Mouse (Mus musculus) right cerebral cortex, postnatal 14 days (tissue): ENCODE results near the gene Mto1.
"Not testable (repeated sequence)": the region's sequence is repeated elsewhere in the genome, so short reads cannot be mapped to it uniquely, and the experiment has no call there.

Experiments
- DNase-seq: peaks from one replicate; pipeline ENCODE4 v3.0.0; 2022

Gene Mto1

DNA sequence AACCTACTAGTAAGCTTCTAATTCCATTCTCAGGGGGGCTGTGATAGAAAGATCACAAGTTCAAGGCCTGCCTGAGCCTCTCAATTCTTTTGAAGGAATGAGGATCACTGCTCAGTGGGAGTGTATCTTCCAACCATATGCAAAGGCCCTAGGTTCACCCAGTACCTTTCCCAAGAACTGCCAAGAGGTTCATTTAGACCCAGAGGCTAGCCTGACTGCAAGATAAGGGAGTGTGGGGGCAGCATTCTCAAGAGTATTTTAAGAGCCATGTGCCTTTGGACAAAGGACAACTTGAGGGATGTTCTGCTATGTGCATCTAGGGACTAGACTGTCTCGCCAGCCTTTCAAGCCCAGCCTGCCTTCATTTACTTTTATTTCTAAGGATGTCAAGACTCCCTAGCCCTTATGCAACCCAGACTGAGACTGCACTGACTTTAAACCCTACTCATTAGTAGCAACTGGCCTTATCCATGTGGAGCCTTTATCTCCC lies 28.6 kb downstream of the Mto1 start:
- DNase-seq, result no peak

DNA sequence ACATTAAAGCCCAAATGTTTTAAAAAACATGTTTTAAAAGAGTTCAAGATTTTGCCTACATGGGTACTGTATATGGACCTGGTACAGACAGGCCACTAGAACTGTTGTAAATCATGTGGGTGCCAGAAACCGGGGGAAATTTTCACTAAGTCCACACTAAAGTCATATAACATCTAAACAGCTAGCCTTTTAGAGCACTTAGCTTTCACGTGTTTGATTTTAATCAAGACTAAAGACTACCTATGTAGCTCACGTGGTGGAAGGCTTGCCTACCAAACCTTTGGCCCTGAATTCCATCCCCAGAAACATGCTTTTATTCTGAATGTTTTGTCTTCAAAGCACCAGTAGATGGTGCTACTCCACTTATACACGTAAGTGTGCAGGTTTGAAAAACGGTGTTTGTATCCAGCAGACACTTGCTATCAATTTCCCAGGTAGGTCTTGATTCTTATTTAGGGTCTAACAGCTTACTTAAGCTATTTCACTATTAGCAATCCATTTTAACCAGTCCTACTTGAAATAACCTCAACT lies 29.1 kb downstream of the Mto1 start:
- no peak for DNase-seq

- DNase-seq, result not testable (repeated sequence)
Observed at GRCm38 (mm10) chr9:78478009-78478605, 30.1 kb downstream of the Mto1 start.

DNA sequence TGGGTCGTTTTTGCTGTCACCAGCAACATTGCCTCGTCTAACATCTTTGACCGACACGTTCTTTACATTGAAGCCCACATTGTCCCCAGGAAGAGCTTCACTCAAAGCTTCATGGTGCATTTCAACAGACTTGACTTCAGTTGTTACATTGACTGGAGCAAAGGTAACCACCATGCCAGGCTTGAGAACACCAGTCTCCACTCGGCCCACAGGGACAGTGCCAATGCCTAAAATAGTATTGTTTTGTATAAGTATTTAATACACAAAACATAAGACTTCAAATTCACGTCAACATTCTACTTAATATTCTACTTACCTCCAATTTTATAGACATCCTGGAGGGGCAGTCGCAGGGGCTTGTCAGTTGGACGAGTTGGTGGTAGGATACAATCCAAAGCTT lies 31.3 kb downstream of the Mto1 start:
- not testable (repeated sequence) for DNase-seq

GRCm38 (mm10) chr9:78480227-78480626 lies 32.2 kb downstream of the Mto1 start:
- DNase-seq, result not testable (repeated sequence)

GRCm38 (mm10) chr9:78480706-78481358 lies 32.8 kb downstream of the Mto1 start:
- DNase-seq, result peak; percentile 77

DNA sequence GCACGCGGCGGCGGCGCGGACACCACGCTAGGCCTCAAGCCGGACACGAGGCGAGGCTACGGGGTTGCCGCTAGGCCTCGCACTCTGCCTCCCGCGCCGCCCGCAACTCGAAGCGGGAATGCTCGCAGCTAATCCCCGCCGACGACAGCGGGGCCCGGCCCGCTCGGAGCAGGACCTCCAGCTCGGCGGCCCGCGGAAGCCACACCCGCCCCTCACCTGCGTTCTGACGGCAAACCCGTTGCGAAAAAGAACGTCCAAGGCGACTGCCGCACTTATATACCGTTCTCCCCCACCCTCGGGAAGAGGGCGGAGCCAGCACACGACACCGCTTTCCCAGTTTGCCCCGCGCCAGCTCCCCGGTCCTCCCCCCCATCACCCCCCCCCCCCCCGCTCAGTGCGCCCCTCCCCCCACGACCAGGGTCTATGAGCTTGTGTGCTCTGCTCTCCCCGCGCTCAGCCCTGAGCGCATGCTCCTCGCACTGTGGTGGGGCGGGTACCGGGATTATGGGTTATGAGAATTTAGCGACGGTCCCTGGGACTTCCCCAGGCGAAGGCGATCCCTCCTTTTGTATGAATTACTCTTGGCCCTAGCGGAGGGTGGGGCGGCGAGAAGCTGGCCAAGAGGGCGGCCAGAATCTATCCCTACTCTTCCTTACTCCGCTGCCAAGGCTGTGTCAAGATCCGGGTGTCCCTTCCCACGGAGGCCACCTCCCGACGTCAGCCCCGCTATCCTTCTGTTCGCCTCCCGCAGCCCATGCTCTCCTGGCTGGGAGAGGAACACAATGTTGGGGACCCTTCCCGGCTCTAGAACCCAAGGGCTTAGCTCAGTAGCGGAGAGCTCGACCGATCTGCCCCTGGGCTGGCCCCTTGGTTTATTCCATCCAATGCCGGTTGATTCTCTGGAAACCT lies 33.7 kb downstream of the Mto1 start:
- peak; percentile 90 for DNase-seq

DNA sequence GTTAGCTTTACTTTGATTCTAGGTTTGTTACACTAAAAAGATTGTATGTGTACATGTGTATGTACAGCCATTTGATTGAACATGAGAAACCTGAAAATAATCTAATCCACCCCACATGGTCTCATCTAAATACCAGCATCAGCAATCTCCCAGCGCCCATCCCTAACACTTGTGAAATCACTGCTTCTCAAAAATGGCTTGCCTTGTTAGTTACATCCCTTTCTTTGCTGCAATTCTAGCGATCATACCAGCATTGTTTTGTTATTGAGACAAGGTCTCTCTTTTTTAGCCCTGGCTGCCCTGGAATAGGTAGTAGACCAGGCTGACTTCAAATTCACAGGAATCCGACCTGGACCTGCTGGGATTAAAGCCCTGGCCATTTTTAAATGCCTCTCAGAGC lies 34.4 kb downstream of the Mto1 start:
- DNase-seq, result no peak

- no peak for DNase-seq
Observed at GRCm38 (mm10) chr9:78484660-78485059, 36.7 kb downstream of the Mto1 start.

- not testable (repeated sequence) for DNase-seq
Observed at GRCm38 (mm10) chr9:78488021-78488420, 40.0 kb downstream of the Mto1 start.

- DNase-seq, result peak; percentile 40
Observed at GRCm38 (mm10) chr9:78488890-78489420, 40.9 kb downstream of the Mto1 start, which contains the start of gene Eef1a1. TSS of gene Eef1a1 (minus strand) at chr9:78489151.

GRCm38 (mm10) chr9:78491169-78491568 lies 43.2 kb downstream of the Mto1 start:
- DNase-seq, result no peak

DNA sequence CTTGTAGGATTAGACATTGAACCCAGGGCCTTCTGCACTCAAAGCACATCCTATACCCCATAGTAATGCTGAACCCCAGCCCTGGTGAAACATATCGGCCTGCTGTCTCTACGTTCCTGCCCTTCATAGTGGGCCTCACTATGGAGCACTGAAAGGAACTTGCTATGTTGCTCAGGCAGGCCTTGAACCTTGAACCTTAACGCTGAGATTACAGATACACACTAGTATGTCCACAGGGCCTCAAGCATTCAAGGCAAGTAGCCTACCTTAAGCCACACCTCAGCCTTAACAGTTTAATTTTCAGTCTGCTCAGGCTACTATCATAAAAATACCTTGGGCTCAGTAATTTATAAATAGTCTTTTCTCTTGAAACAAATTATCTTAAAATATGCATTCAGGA lies 44.2 kb downstream of the Mto1 start:
- no peak for DNase-seq

DNA sequence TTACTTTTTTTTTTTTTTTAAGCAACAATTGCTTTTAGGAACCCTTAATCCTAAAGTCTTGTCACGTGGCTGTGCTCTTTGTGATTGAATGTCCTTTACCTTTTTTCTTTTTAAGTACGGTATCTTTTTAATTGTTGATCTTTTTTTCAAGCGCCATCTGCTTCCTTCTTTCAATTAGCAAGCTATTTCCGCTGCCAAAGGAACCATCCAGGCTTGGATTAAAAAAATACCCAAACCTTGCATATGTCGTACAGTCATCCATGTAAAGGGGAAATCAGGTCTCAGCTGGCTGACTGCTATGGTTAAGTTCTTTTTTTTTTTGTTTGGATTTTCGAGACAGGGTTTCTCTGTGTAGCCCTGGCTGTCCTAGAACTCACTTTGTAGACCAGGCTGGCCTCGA lies 45.2 kb downstream of the Mto1 start:
- no peak for DNase-seq

DNA sequence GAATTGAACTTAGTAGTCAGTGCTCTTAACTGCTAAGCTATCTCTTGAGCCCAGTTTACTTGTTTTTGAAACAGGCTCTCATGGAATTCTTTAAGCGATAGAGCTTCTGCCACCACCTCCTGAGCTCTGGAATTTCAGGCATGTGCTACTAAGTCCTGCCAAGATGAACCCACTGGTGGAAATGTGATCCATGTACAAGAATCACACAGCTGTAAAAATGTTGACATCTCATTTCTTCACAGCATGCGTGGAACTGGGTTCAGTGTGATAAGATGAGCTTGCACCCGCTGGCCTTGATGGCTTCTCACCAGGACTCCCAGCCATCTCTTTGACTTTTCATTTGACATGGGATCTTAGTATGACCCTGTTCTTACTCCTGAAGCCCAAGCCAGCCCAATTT lies 52.4 kb downstream of the Mto1 start:
- DNase-seq, result no peak

GRCm38 (mm10) chr9:78501284-78501683 lies 53.3 kb downstream of the Mto1 start:
- DNase-seq, result no peak

DNA sequence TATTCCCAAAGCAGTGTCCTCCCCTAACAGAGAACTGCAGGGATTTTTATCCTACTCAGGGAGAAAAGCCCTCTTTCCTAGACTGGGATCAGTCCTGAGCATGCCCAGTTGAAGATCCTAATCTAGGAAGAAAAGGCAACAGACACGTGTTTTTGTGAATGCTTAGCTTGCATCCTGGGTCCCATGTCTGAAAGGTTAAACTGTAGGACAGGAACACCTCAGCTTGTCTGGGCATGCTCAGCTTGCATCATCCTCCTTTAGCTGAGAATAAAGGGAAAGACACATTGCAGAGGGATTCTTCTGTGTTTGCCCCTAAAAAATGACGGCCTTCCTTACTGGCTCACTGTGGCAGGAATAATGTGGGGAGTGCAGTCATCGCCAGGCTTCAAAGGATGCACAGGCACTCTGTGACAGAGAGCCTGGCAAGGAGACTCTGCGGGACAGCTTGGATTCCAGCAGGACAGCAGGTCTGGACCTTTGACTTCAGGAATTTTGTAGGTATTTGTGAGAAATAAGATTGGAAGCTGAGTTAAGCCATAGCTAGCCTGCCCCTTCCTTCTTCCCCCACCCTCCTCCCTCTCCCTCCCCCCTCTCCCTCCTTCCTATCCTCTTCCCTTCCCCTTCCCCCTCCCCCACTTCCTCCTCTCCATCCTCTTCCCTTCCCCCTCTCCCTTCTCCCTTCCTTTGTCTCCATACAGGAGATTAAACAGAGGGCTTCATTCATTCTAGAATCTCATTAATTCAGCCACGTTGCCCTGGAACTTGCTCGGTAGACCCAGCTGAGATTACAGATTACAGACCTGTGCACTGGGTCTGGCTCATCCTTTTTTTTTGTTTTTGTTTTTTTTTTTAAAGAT lies 55.4 kb downstream of the Mto1 start:
- DNase-seq, result no peak

GRCm38 (mm10) chr9:78504133-78504532 lies 56.1 kb downstream of the Mto1 start:
- DNase-seq, result no peak

GRCm38 (mm10) chr9:78504679-78505078 lies 56.7 kb downstream of the Mto1 start:
- no peak for DNase-seq

DNA sequence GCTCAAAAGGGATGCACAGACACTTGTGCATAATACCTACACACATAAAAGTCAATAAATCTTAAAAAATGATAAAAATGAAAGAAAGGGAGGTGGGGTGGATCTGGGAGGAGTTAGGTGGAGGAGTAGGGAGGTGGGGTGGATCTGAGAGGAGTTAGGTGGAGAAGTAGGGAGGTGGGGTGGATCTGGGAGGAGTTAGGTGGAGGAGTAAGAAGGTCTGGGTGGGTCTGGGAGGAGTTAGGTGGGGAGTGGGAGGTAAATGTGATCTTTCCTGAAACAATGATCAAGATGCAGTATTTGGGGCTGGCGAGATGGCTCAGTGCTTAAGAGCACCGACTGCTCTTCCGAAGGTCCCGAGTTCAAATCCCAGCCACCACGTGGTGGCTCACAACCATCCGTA lies 57.2 kb downstream of the Mto1 start:
- DNase-seq, result no peak

DNA sequence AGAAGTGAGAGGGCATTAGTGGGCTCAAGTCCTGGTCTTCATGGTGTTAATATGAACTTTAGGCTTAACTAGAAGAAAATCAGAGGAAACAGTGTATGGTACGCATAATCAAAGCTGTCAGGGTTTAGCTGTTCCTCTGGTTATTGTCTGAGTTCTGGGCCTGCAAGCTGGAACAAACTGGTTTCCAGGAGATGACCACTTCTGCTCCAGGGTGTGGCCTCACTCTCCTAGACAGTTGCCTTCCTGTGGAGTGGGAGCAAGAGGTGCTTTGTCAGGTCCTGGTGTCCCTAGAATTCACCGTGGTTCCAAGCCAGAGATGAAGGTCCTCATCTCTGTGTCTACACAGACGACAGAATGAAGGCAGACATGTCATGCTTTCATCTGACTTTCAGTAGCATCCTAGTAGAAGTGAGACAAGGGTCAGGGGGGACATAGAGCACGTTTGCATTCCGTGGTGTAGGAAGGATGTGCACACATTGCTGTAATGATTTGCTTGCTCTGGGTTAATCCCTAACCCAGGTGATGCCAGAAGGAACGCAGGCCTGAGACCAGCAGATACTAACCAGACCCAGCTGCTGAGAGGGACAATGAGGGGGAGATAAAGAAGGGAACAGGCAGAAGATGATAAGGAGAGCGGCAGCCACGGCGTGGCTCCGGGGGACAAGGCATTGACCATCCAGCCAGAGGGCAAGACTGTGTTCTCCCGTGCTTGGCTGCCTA lies 58.2 kb downstream of the Mto1 start:
- no peak for DNase-seq
